Mouse (Mus musculus): ENCODE data around the gene Ankle2.

The Ankle2 gene

GRCm38 (mm10) chr5:110230780-110231461, at the start of gene Ankle2:
TSS of gene Ankle2 (plus strand) at chr5:110231004.
- peak; percentile 95 for DNase-seq

GRCm38 (mm10) chr5:110181716-110182115, 49.1 kb upstream of the Ankle2 start:
- DNase-seq = no peak

GRCm38 (mm10) chr5:110203164-110203895, 27.5 kb upstream of the Ankle2 start:
- DNase-seq = no peak

- no peak for DNase-seq
These were observed 26.0 kb upstream of the Ankle2 start for GRCm38 (mm10) chr5:110204777-110205176.

- DNase-seq = no peak
These were observed 19.5 kb upstream of the Ankle2 start for GRCm38 (mm10) chr5:110211312-110211711.

GRCm38 (mm10) chr5:110216780-110217179, 14.0 kb upstream of the Ankle2 start:
- no peak for DNase-seq

GRCm38 (mm10) chr5:110220331-110220730, 10.5 kb upstream of the Ankle2 start:
- DNase-seq = no peak

GRCm38 (mm10) chr5:110222757-110223156, 8.0 kb upstream of the Ankle2 start:
- no peak for DNase-seq

GRCm38 (mm10) chr5:110225056-110225455, 5.7 kb upstream of the Ankle2 start:
- no peak for DNase-seq

- DNase-seq = no peak
These were observed 3.4 kb upstream of the Ankle2 start for GRCm38 (mm10) chr5:110227336-110227883.

- DNase-seq = no peak
These were observed 414 bp upstream of the Ankle2 start for GRCm38 (mm10) chr5:110230401-110230779.

- DNase-seq = peak; percentile 20
These were observed 834 bp downstream of the Ankle2 start for GRCm38 (mm10) chr5:110231638-110232037.

- no peak for DNase-seq
These were observed 1.5 kb downstream of the Ankle2 start for GRCm38 (mm10) chr5:110232346-110232745.

GRCm38 (mm10) chr5:110244091-110244490, 13.3 kb downstream of the Ankle2 start:
- DNase-seq = no peak

GRCm38 (mm10) chr5:110266941-110267340, 36.1 kb downstream of the Ankle2 start:
- DNase-seq = no peak

GRCm38 (mm10) chr5:110269141-110270101, 38.6 kb downstream of the Ankle2 start, which contains the start of gene Pgam5:
TSS of gene Pgam5 (minus strand) at chr5:110269913.
- peak; percentile 96 for DNase-seq

- DNase-seq = peak; percentile 11
These were observed 39.4 kb downstream of the Ankle2 start for GRCm38 (mm10) chr5:110270242-110270641.

GRCm38 (mm10) chr5:110274147-110274546, 43.3 kb downstream of the Ankle2 start:
- no peak for DNase-seq

- no peak for DNase-seq
These were observed 44.0 kb downstream of the Ankle2 start for GRCm38 (mm10) chr5:110274846-110275245.

- no peak for DNase-seq
These were observed 45.6 kb downstream of the Ankle2 start for GRCm38 (mm10) chr5:110276391-110276790.

GRCm38 (mm10) chr5:110276910-110277309, 46.1 kb downstream of the Ankle2 start:
- DNase-seq = no peak

GRCm38 (mm10) chr5:110281984-110282383, 51.2 kb downstream of the Ankle2 start:
- no peak for DNase-seq

GRCm38 (mm10) chr5:110284536-110284935, 53.7 kb downstream of the Ankle2 start:
- peak; percentile 83 for DNase-seq
